Mouse (Mus musculus): ENCODE results near the gene Olfr231. TPM values are rescaled to one million over a fixed set of nuclear protein-coding genes. Genes with fewer than 3 reads are reported as not detected.

The Olfr231 gene
- polyA plus RNA-seq, 1 experiment, result not detected

- no peak within 1 kb of the TSS for H3K4me3 ChIP-seq (replicated peaks; ENCODE audit: extremely low read depth, low read depth, low read length)
- no peaks in the 10 kb centered on the region for H3K4me1 ChIP-seq (ENCODE audit: control insufficient read depth, insufficient read depth, low read length)
- no peak for DNase-seq
- no peak for TF ChIP-seq CTCF (IDR thresholded peaks at IDR 0.05; ENCODE audit: insufficient read depth, low read length)
- no peak for TF ChIP-seq POLR2A (IDR thresholded peaks at IDR 0.05; ENCODE audit: borderline replicate concordance, extremely low read depth, low read depth, low read length)
- 59% methylated on average over 3 of the region's 3 CpGs for WGBS
Measured at GRCm38 (mm10) chr1:174131217-174131616, 10.3 kb upstream of the Olfr231 start, which contains the start of gene Olfr424. Gene Olfr424 (plus strand): TSS chr1:174131517.

- no peak for DNase-seq
- H3K4me1 ChIP-seq (ENCODE audit: control insufficient read depth, insufficient read depth, low read length), result no peaks in the 10 kb centered on the region
- WGBS, result 51% methylated on average over 2 of the region's 2 CpGs
Measured at GRCm38 (mm10) chr1:174103735-174104134, 17.2 kb downstream of the Olfr231 start.

GRCm38 (mm10) chr1:174096591-174096990 lies 24.4 kb downstream of the Olfr231 start, which contains the start of gene Olfr427:
Gene Olfr427 (plus strand): TSS chr1:174096891.
- no peak for DNase-seq
- no peak for TF ChIP-seq POLR2A (IDR thresholded peaks at IDR 0.05; ENCODE audit: borderline replicate concordance, extremely low read depth, low read depth, low read length)
- no peak for TF ChIP-seq CTCF (IDR thresholded peaks at IDR 0.05; ENCODE audit: insufficient read depth, low read length)
- 92% methylated on average over 1 of the region's 1 CpGs for WGBS
- Histone ChIP-seq H3K4me3 (replicated peaks; ENCODE audit: extremely low read depth, low read depth, low read length) (no peak within 1 kb of the TSS), H3K4me1 (ENCODE audit: control insufficient read depth, insufficient read depth, low read length) (no peaks in the 10 kb centered on the region)

More at GRCm38 (mm10) chr1:174103735-174104134, 17.2 kb downstream of the Olfr231 start:
- H3K4me3 ChIP-seq (replicated peaks; ENCODE audit: extremely low read depth, low read depth, low read length), result no peak overlapping the region
- TF ChIP-seq CTCF (IDR thresholded peaks at IDR 0.05; ENCODE audit: insufficient read depth, low read length) (peak; percentile 6; the same call in 1 of the 2 replicates), POLR2A (IDR thresholded peaks at IDR 0.05; ENCODE audit: borderline replicate concordance, extremely low read depth, low read depth, low read length) (no peak)

DNA sequence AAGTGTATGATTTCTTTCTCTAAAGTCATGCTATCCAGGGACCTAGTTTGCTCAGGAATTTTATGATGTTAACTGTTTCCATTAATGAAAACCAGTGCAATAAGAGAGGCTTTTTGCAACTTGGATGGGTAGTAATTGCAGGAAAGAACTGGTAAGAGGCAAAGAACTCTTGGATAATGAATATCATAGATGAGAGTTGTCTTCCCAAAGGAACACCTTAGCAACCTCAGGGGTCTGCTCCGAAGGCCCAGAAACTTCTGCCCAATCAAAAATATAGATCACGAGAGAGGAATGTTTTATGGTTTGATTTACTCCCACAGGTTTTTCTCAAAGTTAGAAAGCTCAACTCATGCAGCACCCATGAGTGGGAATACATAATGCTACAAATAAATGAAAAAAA lies 36.9 kb downstream of the Olfr231 start, which contains the start of gene Olfr429:
Gene Olfr429, plus strand, starts transcription at position 301 of the 400 bp plus-strand sequence.
- TF ChIP-seq CTCF (IDR thresholded peaks at IDR 0.05; ENCODE audit: insufficient read depth, low read length), result no peak
- no peak for TF ChIP-seq POLR2A (IDR thresholded peaks at IDR 0.05; ENCODE audit: borderline replicate concordance, extremely low read depth, low read depth, low read length)
- no peak within 1 kb of the TSS for H3K4me3 ChIP-seq (replicated peaks; ENCODE audit: extremely low read depth, low read depth, low read length)
- DNase-seq, result no peak
- WGBS, result 79% methylated on average over 2 of the region's 2 CpGs
- H3K4me1 ChIP-seq (ENCODE audit: control insufficient read depth, insufficient read depth, low read length), result no peaks in the 10 kb centered on the region

DNA sequence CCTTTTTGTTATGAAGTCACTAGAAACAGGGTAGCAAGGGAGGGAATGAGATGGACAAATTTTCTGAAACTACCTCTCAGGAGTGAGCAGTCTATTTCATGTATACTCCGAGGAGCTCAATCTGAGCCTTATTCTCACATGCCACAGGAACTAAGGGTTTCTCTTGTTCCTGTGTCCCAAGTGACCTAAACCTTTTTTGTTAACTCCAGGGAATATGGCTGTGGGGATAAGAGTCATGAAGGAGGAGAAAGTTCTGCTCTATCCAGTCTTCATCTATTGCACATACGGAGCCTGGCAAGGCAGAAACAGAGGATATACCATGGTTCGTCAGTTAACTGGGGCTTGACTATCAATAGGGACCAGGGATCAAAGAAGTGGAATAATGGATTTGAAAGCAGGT lies 54.7 kb downstream of the Olfr231 start, which contains the start of gene Olfr430:
Gene Olfr430, plus strand, starts transcription at position 301 of the 400 bp plus-strand sequence.
- no peak for DNase-seq
- H3K4me1 ChIP-seq (ENCODE audit: control insufficient read depth, insufficient read depth, low read length), result no peaks in the 10 kb centered on the region
- no peak within 1 kb of the TSS for H3K4me3 ChIP-seq (replicated peaks; ENCODE audit: extremely low read depth, low read depth, low read length)
- 86% methylated on average over 3 of the region's 3 CpGs for whole genome bisulfite sequencing
- TF ChIP-seq POLR2A (IDR thresholded peaks at IDR 0.05; ENCODE audit: borderline replicate concordance, extremely low read depth, low read depth, low read length) (no peak), CTCF (IDR thresholded peaks at IDR 0.05; ENCODE audit: insufficient read depth, low read length) (no peak)

Other genes starting within 250 kb of the Olfr231 start
- 0.22 TPM in 1 of 2 replicates, not detected in the other for gene Ifi211, start 208.1 kb downstream of the Olfr231 start, polyA plus RNA-seq (2012; rRNA removed)
- gene Mndal, start 178.7 kb downstream of the Olfr231 start, polyA plus RNA-seq (2012; rRNA removed), result 5.1 and 5.5 TPM in 2 replicates
- gene Ifi203, start 178.5 kb downstream of the Olfr231 start, polyA plus RNA-seq (2012; rRNA removed), result 8.8 and 10.4 TPM in 2 replicates
- 0.17 TPM in 1 of 2 replicates, not detected in the other for gene Ifi202b, start 138.4 kb downstream of the Olfr231 start, polyA plus RNA-seq (2012; rRNA removed)
- 0.80 and 0.89 TPM in 2 replicates for gene Ifi205, start 89.4 kb downstream of the Olfr231 start, polyA plus RNA-seq (2012; rRNA removed)
- gene Olfr433, start 80.5 kb downstream of the Olfr231 start, polyA plus RNA-seq (2012; rRNA removed), result 0.08 and 0.34 TPM in 2 replicates
- 0.69 TPM in 1 of 2 replicates, not detected in the other for gene Olfr432, start 72.0 kb downstream of the Olfr231 start, polyA plus RNA-seq (2012; rRNA removed)
- not detected in 2 replicates for gene Olfr430, start 54.6 kb downstream of the Olfr231 start, polyA plus RNA-seq (2012; rRNA removed)
- gene Olfr429, start 36.8 kb downstream of the Olfr231 start, polyA plus RNA-seq (2012; rRNA removed), result not detected in 2 replicates
- not detected in 2 replicates for gene Olfr427, start 24.3 kb downstream of the Olfr231 start, polyA plus RNA-seq (2012; rRNA removed)
- gene Olfr424, start 10.4 kb upstream of the Olfr231 start, polyA plus RNA-seq (2012; rRNA removed), result not detected in 2 replicates
- not detected in 2 replicates for gene Olfr420, start 34.5 kb upstream of the Olfr231 start, polyA plus RNA-seq (2012; rRNA removed)
- 0.07 and 0.09 TPM in 2 replicates for gene Spta1, start 51.6 kb upstream of the Olfr231 start, polyA plus RNA-seq (2012; rRNA removed)
- not detected in 2 replicates for gene Olfr419, start 130.9 kb upstream of the Olfr231 start, polyA plus RNA-seq (2012; rRNA removed)
- gene Mptx1, start 209.4 kb upstream of the Olfr231 start, polyA plus RNA-seq (2012; rRNA removed), result 1.2 TPM in 1 of 2 replicates, not detected in the other
- gene Olfr417, start 244.0 kb upstream of the Olfr231 start, polyA plus RNA-seq (2012; rRNA removed), result not detected in 2 replicates